Mouse (Mus musculus) gastrocnemius, adult 2 months (tissue): ENCODE data around the gene Barx1. TPM values are rescaled to one million over a fixed set of nuclear protein-coding genes. Genes with fewer than 3 reads are reported as not detected.

ENCODE experiments used
- DNase-seq: peaks from one replicate; pipeline ENCODE4 v3.0.0; 2022
- H3K27ac ChIP-seq: fragments of 200-600 bp; 2 replicates; pipeline ENCODE4 v1.8.1; 2022; ENCODE audit warnings: mild to moderate bottlenecking
- H3K4me3 ChIP-seq: fragments of 200-600 bp; 2 replicates; pipeline ENCODE4 v1.8.1; 2022; ENCODE audit warnings: mild to moderate bottlenecking, moderate library complexity
- CTCF ChIP-seq: fragments of 200-600 bp; IDR thresholded peaks from 2 replicates; pipeline ENCODE4 v1.8.1; 2022; ENCODE audit warnings: antibody characterized with exemption, mild to moderate bottlenecking, moderate library complexity
- intact Hi-C: fragments of 180-260 bp; cut with DNase I; formaldehyde crosslinking; loops from one replicate; pipeline ENCODE4 v1.15.1; 2025
- total RNA-seq, 2 experiments: library from RNA; stranded (reverse); gene quantifications; 2 replicates each; pipeline ENCODE4 v1.2.3; 2021

Barx1 gene
- total RNA-seq, 2 experiments from 2014 or later: not detected

DNA sequence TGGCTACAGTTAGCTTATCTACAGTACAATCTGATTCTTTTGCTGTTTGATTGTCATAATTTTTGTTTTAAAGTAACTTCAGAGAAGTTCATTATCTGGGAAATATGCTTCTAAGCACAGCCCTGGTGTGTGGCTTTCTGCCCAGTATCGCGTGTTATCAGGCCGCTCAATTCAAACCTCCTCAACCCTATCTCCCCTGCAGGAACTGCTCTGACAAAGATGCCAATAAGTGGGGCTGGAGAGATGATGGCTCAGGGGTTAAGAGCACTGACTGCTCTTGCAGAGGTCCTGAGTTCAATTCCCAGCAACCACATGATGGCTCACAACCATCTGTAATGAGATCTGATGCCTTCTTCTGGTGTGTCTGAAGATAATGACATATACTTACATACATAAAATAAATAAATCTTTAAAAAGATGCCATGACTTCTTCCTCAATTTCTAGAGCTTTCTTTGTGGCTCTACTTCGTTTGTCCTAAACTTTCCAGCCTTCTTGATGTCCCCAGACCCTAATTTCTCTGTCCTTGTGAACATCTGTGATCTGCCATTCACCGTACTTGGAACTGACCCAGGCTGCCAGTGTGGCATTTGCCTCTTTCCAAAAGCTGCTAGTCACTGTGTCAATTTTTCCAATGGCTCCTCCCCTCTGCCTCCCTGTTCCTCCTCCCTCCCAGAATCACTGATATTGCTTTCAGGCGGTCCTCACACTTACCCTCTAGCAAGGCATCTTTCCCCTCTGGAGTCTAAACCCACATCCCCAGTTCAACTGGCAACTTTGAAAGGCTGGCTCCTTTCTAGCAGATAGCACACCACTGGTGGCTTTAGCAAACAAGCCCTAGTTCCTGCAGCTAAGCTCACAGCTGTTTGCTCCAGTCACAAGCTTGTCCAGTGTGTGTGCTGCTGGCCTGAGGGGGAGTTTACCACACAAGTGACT lies 11.4 kb upstream of the Barx1 start:
- no peak overlapping the region for H3K4me3 ChIP-seq
- no peak for TF ChIP-seq CTCF
- intact Hi-C loops: loop anchor here (2.0 kb wide), 1 partner anchor 521 kb away; no protein-coding TSS in a partner anchor
- H3K27ac ChIP-seq: no peak overlapping the region
- peak; percentile 33 for DNase-seq

DNA sequence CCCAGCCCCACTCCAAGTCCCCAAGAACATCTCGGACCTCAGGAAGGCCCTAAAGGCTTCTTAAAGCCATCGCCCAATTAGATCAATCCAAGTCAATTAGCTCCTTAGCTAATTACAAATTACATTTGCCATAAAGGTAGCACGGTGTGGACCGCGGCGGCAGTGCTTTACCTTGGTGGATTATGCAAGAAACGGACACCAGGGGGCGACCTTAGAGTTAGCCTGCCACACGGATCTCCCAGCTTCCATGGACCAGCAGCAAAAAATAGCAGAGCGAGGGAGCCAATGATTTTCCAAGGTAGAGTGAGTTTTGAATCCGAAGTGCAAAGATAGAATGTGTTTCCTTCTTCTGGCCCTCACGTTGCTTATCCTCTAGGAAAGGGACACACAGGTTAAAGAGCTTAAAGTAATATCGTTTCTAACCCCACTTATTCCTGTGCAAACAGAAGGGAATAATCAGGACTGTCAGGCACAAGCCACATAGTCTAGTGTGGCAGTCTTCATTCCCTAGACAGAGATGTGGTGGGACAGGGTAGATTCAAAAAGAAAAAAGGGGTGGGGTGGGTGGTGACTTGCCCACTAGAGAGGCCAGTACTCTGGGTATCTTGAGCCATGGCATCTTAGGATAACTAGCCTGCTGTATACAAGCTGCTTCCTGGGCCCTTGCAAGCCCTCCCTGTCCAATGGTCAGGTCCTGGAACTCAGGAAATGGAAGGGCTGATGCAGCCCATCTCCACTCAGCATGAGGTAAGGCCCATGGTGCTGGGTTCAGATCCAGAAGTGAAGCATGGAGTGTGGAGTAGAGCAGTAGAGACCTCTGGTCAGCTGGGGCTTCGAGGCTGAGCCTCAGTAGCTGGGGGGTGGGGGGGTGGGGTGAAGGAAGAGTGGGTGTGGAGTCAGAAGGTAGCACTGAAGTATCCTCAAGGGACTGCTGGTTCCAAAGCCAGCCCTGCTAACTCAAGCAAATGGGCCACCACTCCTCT lies 8.7 kb upstream of the Barx1 start:
- DNase-seq: peak; percentile 73
- TF ChIP-seq CTCF: peak; percentile 81
- intact Hi-C loops: loop anchor here (1.0 kb wide), 1 partner anchor 146 kb away; no protein-coding TSS in a partner anchor
- Histone ChIP-seq H3K4me3 (no peak overlapping the region), H3K27ac (no peak overlapping the region)

DNA sequence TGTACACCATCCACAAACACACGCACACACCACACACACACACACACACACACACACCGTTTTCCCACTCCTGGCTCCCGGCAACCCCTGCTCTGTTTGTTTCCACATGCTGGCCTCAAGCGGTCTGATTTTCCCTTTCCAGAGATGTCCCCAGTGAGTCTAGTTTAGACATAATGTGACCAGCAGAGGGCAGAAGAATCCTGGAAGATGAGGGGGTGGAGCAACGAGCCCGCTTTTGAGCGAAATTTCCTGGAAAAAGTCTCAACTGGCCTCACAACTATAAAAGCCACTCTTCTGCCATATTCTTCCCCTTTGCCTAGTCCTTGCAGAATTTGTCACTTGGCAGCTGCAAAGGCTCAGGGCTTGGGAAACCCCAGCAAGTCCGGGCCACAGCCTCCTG lies 7.2 kb upstream of the Barx1 start:
- intact Hi-C loops: loop anchor here (1.0 to 5.0 kb wide), 2 partner anchors 77 to 342 kb away; no protein-coding TSS in a partner anchor
- Histone ChIP-seq H3K27ac (no peak overlapping the region), H3K4me3 (no peak overlapping the region; the same call in 1 of the 2 replicates)
- peak; percentile 77 for TF ChIP-seq CTCF
- peak; percentile 36 for DNase-seq

DNA sequence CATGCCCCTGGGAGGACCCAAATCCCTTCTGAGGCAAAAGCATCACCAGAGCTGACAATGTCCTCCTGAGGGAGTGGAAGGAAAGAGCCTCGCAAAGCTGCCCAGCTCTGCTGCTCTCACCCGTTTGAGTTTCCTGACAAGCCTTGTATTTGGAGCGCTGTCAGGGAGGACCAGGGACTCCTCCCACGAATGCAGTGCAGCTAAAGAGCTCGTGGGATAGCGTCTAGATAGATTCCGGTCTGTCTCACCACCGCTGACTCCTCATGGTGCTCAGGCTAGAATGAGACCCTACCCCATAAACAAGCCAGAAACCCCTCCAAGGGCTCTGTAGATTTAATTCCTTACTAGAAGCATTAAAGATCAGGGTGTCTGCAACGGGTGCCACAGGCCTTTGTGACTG lies 5.0 kb upstream of the Barx1 start:
- TF ChIP-seq CTCF: no peak
- DNase-seq: no peak
- intact Hi-C loops: loop anchor here (5.0 kb wide), 1 partner anchor 340 kb away; no protein-coding TSS in a partner anchor
- no peak overlapping the region for H3K27ac ChIP-seq
- no peak overlapping the region for H3K4me3 ChIP-seq

DNA sequence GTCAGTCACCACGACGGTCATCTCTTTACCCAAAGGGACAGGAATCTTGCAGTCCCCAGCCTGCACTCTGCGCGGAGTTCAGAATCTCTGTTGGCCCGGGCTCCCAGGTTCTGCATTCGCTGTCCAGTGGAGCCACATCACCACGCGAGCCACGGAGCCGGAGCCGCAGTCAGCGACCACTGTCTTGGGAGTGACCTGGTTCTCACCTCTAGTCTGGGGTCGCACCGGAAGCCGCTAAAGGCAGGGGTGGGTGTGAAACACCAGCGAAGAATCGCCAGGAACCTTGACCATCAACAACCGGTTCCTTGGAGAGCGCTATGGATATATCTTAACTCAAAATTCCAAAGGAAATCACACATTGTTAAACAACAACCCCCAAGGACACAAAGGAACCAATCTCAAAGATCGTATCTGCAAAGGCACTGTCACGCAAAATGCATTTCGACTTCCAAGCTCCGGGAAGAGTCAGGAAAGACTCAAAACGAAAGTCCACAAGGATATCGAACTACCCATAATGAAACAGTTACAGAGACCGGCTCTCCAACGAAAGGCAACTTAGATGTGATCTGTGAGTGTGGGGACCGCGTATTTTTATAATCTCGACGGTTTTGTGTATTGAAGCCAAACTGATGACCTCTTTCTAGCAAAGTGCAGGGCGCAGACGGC lies 4.1 kb upstream of the Barx1 start:
- intact Hi-C loops: loop anchor here (5.0 kb wide), 1 partner anchor 339 kb away; no protein-coding TSS in a partner anchor
- no peak for TF ChIP-seq CTCF
- DNase-seq: peak; percentile 33
- H3K4me3 ChIP-seq: peak overlapping the region; percentile 61
- H3K27ac ChIP-seq: no peak overlapping the region

DNA sequence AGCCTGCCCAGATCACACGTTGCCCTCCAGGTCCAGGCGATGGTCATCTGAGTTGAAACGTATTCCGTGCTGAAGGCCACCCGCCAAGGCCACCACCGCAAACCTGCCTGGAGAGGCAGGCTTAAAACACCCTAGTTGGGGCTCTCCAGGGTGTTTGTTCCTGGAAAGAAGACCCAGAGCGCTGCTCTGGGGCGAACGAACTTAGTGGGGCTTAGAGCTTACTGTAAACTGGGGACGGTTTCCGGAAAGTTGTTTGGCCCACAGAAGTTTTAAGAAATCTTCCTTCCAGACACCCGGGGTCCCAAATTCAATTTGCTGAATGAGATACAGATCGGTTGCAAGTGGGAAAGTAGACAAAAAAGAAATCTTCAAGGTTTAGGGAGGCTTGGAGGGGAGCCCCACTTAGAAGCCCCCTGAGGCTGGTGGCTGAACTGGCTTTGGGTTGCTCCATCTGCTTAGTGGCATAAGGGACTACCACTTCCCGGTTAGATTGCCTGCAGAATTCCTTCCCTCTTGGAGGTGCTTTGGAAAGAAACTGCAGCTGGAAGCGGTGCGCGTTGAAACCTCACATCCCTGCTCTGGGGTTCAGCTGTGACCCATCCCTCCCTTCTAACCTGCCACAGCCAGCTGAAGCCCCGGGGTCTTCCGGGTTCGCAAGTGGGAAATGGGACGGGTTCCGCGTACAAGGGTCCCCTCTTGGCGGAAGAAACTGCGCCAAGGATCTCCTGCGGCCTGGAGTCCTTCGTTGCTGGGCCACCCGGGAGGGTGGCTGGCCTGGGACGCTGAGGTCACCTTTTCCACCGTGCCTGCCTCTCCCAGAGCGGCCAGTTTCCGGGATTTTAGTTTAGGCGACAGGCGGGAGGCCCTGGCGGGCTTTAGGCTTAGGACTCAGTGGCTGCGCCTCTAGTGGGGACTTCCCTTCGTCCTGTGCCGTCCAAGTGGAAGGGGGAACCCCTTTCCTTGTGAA lies 3.3 kb upstream of the Barx1 start:
- Histone ChIP-seq H3K4me3 (peak overlapping the region; percentile 61), H3K27ac (no peak overlapping the region)
- intact Hi-C loops: loop anchor here (5.0 kb wide), 1 partner anchor 338 kb away; no protein-coding TSS in a partner anchor
- TF ChIP-seq CTCF: no peak
- DNase-seq: peak; percentile 30

DNA sequence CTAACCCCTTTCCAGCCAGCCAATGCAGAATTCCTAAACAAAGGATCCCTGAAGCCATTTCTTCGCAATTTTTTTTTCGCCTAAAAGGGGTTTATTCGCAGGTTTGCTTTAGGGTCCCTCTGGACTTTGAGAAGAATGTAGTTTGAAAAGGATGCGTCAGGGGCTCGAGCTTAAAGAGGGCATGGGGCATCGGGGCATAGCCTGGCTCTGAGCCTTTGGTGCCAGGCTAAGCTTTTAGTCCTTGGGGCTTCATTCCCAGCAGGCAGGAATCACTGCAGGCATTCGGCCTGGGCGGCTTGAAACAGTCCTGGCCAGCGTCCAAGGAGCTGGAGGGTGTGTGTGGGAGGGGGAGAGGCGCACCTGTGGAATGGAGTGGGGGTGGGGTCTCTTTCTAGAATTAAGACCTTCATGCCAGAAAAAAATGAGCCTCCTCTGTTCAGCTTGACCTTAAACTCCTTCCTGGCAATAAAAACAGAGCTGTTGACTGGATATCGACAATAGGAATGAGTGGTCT lies 2.5 kb upstream of the Barx1 start:
- intact Hi-C loops: no loop called here
- no peak for DNase-seq
- Histone ChIP-seq H3K27ac (no peak overlapping the region), H3K4me3 (no peak overlapping the region)
- TF ChIP-seq CTCF: no peak

DNA sequence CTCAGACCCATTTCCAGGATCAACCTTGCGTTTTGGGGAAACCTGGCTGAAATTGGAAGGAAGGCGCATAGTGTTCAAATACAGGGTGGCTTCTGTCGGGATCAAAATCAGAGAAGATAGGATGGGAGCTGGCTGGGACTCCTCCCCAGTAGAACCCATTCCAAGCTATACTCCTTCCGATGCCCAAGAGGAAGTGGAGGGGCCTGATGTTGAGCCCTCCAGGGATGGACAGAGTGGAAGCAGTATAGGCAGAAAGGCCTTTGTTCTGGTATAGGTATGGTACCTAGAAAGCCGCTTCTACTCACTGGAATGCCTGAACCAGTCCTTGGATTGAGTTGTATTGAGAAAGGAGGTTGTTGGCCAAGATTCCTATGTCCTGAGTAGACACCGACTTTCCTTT lies 2.1 kb upstream of the Barx1 start:
- DNase-seq: no peak
- Histone ChIP-seq H3K27ac (no peak overlapping the region), H3K4me3 (no peak overlapping the region)
- no peak for TF ChIP-seq CTCF
- intact Hi-C loops: no loop called here

DNA sequence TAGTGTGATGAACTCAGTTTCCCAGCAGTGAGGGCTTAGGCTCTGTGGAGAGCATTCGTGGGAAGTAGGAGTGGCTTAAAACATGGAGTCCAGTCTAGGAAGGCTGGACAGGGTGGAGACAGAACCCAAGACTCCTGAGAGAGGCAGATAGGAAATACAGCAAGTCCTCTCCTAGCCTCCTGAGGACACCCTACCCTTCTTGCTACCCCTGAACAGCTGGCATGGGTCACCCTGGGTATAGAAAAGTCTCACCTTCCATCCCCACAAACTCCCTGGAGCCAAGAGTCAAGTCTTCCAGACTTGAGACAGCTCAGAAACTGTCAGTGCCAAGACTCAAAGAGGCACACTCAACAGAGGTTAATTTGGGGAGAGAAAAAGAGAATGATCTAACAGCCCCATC lies 1.2 kb upstream of the Barx1 start:
- intact Hi-C loops: no loop called here
- no peak for TF ChIP-seq CTCF
- H3K27ac ChIP-seq: no peak overlapping the region
- DNase-seq: no peak
- no peak overlapping the region for H3K4me3 ChIP-seq

DNA sequence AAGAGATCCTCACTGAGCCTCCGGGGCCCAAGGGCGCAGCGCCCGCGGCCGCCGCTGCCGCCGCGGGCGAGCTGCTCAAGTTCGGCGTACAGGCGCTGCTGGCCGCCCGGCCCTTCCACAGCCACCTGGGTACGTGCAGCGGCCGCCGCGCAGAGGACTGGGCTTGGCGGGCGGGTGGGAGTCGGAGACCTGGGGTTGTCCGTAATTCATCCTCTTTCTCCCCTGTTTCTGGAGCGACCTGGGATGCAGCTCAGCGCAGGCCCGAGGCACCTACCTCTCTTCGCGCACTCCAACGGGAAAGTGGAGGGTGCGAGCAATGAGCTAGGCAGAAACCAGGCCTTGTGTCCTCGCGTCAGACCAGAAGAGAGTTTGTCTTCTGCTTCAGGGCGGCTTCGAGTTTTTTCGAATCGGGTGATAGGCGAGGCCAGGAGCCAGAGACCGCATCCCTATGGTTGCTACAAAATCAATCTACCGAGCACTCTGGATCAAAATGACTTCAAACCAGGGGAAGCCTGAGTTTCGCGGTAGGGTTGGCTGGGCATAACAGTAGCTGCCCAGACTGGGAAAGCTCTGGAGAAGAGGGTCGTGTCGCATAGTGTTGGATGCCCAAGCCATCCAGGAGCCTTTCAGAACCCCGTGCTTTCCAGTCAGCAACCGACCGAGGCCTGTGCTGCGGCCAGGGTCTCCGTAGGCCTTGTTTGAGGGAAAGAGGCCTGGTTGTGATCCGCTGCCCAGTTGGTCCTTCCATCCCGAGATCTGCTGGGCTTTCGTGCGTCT lies 601 bp downstream of the Barx1 start:
- intact Hi-C loops: no loop called here
- H3K4me3 ChIP-seq: peak overlapping the region; percentile 53
- DNase-seq: no peak
- TF ChIP-seq CTCF: no peak
- no peak overlapping the region for H3K27ac ChIP-seq
